In genomic region chr13:63073911-63074675, GRCm38 (mm10) we compare ENCODE assay signal across 9 mouse cellular contexts.
DNase-seq lines count a peak whose midpoint lies in the region; ATAC-seq and TF ChIP-seq lines count a peak whose summit lies in the region.
"Had no signal": no experiment of that assay in that cellular context is flagged by ENCODE, and none has a peak within 500 bp of the region (broad histone marks: within the 10 kb centered on the region; RNA-seq: fewer than 3 reads in every experiment).

No protein-coding gene starts in this region.

- peaks cover 34% of the 10 kb centered on the region for H3K4me1 ChIP-seq in bone marrow macrophage, adult 2 months (ENCODE audit: control insufficient read depth, insufficient read depth, low read length)
- peaks cover 20% of the 10 kb centered on the region for H3K4me1 ChIP-seq in heart, embryonic 15.5 days (replicated peaks)

- no peak for TF ChIP-seq POLR2A in bone marrow macrophage, adult 2 months (IDR thresholded peaks at IDR 0.05; ENCODE audit: borderline replicate concordance, low read depth, low read length)

- DNase-seq in heart, adult 18-20 months, result peak; percentile 74 to 75
- DNase-seq in heart, postnatal 25 days (ENCODE audit: low spot score), result no peak
- DNase-seq in lung, postnatal 25 days (ENCODE audit: low spot score), result peak; percentile 69
- DNase-seq in urinary bladder, adult 2 months (ENCODE audit: low spot score), result no peak
- DNase-seq in cerebellum, adult 8-10 months, result no peak
- no peak for DNase-seq in kidney, adult 18-20 months
- DNase-seq: kidney, adult 11 months had no signal

- no peak for TF ChIP-seq CTCF in bone marrow macrophage, adult 2 months (IDR thresholded peaks at IDR 0.05; ENCODE audit: low read depth, low read length)

- ATAC-seq in heart, embryonic 15.5 days (replicated peaks; ENCODE audit: insufficient number of reproducible peaks, insufficient read depth, low FRiP score, low read depth), result no peak; the same call in 1 of the 2 replicates

- no peak overlapping the region for H3K4me3 ChIP-seq in bone marrow macrophage, adult 2 months (ENCODE audit: insufficient read depth, low read length)
- H3K4me3 ChIP-seq in heart, embryonic 15.5 days, result no peak overlapping the region

- 37% methylated on average over 9 of the region's 9 CpGs for WGBS in heart, embryonic 15.5 days

- no peak overlapping the region for H3K9ac ChIP-seq in heart, embryonic 15.5 days

- H3K36me3 ChIP-seq in heart, embryonic 15.5 days, result no peaks in the 10 kb centered on the region

- intact Hi-C loops in heart, postnatal 25 days (cut with DNase I), result no loop called here

- no peaks in the 10 kb centered on the region for H3K9me3 ChIP-seq in heart, embryonic 15.5 days (replicated peaks)

- no peak overlapping the region for H3K4me2 ChIP-seq in heart, embryonic 15.5 days

- peak overlapping the region; percentile 71 for H3K27ac ChIP-seq in bone marrow macrophage, adult 2 months (ENCODE audit: insufficient read depth, low read depth, low read length)
- H3K27ac ChIP-seq in heart, embryonic 15.5 days, result peak overlapping the region; percentile 58; the same call in 1 of the 2 replicates

- H3K27me3 ChIP-seq in heart, embryonic 15.5 days, result no peaks in the 10 kb centered on the region

Comparison
In these comparisons a context has a peak if more than half of its experiments do, and no peak if none do; other contexts are left out.
1. DNase-seq: peak in heart, adult 18-20 months (2 of 2) and lung, postnatal 25 days (single experiment); none in heart, postnatal 25 days (single experiment), urinary bladder, adult 2 months (single experiment), cerebellum, adult 8-10 months (single experiment) and kidney, adult 18-20 months (single experiment).